Mouse (Mus musculus): ENCODE measurements around the gene Gigyf2. TPM values are rescaled to one million over a fixed set of nuclear protein-coding genes. Genes with fewer than 3 reads are reported as not detected.
A peak's percentile ranks its signal among the peaks of the same experiment; 100 is the strongest.

Gigyf2 gene
- polyA plus RNA-seq, 1 experiment from 2014 or later, result 17.9 TPM

- no peaks in the 10 kb centered on the region for H3K27me3 ChIP-seq
- peaks cover under 1% of the 10 kb centered on the region; the same call in 1 of the 2 replicates for H3K4me1 ChIP-seq (replicated peaks)
- no peak overlapping the region for H3K9ac ChIP-seq
- H3K4me3 ChIP-seq (replicated peaks), result no peak overlapping the region
- no peaks in the 10 kb centered on the region for H3K36me3 ChIP-seq (replicated peaks)
- H3K4me2 ChIP-seq, result no peak overlapping the region
- ATAC-seq (ENCODE audit: insufficient read depth), result no peak
- 4% methylated on average over 1 of the region's 1 CpGs for WGBS (ENCODE audit: insufficient replicate concordance)
- no peaks in the 10 kb centered on the region for H3K9me3 ChIP-seq (replicated peaks)
- no peak overlapping the region for H3K27ac ChIP-seq (replicated peaks)
Measured at GRCm38 (mm10) chr1:87321071-87321470, 5.7 kb upstream of the Gigyf2 start.

- Histone ChIP-seq H3K27me3 (no peaks in the 10 kb centered on the region), H3K27ac (replicated peaks) (no peak overlapping the region), H3K9me3 (replicated peaks) (no peaks in the 10 kb centered on the region), H3K4me1 (replicated peaks) (peaks cover 10% of the 10 kb centered on the region), H3K4me2 (no peak overlapping the region), H3K4me3 (replicated peaks) (no peak overlapping the region), H3K9ac (no peak overlapping the region), H3K36me3 (replicated peaks) (no peaks in the 10 kb centered on the region)
- 81% methylated on average over 3 of the region's 3 CpGs for WGBS (ENCODE audit: insufficient replicate concordance)
- ATAC-seq (ENCODE audit: insufficient read depth), result no peak
Measured at GRCm38 (mm10) chr1:87322778-87323177, 4.0 kb upstream of the Gigyf2 start.

DNA sequence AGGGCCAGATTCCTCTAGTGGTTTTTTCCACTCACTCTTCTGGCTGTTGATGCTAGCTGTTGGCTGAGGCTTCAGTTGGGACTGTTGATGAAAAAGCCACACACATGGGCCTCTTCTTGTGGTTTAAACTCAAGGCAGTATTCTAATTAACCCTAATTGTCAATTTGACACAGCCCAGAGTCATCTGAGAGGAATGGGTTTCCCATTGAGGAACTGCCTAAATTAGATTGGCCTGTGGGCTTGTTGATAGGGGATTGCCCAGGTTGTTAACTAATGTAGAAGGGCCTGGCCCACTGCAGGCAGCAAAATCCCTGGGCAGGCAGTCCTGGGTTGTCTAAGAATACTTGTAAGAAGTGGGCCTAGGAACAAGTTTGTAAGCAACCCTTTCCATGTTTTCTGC lies 2.1 kb upstream of the Gigyf2 start:
- Histone ChIP-seq H3K36me3 (replicated peaks) (no peaks in the 10 kb centered on the region; the same call in 1 of the 2 replicates), H3K27me3 (no peaks in the 10 kb centered on the region), H3K27ac (replicated peaks) (no peak overlapping the region), H3K4me1 (replicated peaks) (peaks cover 25% of the 10 kb centered on the region), H3K4me2 (no peak overlapping the region), H3K4me3 (replicated peaks) (no peak overlapping the region), H3K9me3 (replicated peaks) (no peaks in the 10 kb centered on the region), H3K9ac (no peak overlapping the region)
- ATAC-seq (ENCODE audit: insufficient read depth), result no peak

DNA sequence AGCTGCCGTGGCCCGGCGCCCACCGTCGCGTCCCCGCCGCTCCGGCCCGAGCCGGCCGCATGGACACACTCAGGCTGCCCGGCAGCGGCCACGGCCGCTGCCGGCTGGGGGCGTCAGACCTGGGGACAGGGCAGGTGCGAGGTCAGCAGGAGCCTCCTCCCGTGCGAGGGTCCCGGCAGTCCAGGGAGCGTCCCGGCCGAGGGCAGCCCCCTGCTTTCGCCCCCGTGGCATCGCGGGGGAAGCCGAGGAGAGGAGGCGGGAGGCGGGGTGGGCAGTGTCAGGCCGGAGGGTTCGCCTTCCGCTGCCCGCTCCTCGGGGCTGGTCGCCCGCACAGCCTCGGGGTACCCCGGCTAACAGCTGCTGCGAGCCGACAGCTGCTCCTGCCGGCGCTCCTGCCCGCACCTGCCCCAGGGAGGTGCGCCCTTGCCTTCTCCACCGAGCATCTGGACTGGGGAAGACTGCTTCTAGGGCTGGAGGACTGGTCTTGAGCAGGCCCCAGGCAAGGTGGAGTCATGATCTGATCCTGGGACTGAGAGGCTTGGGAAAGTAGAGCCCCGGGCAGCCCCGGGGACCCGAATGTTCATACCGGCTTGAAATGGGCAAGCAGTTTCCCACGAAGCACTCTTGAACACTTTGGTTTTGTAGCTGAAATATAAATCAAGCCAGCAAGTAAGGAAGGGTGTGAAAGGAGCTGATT lies 515 bp downstream of the Gigyf2 start:
- Histone ChIP-seq H3K4me1 (replicated peaks) (peaks cover 37% of the 10 kb centered on the region), H3K27ac (replicated peaks) (peak overlapping the region; percentile 90), H3K9me3 (replicated peaks) (no peaks in the 10 kb centered on the region), H3K36me3 (replicated peaks) (peaks cover 7% of the 10 kb centered on the region; the same call in 1 of the 2 replicates), H3K9ac (peak overlapping the region; percentile 97), H3K27me3 (no peaks in the 10 kb centered on the region), H3K4me2 (peak overlapping the region; percentile 81), H3K4me3 (replicated peaks) (peak overlapping the region; percentile 92)
- WGBS (ENCODE audit: insufficient replicate concordance), result under 1% methylated on average over 43 of the region's 53 CpGs
- ATAC-seq (ENCODE audit: insufficient read depth), result peak; percentile 80

GRCm38 (mm10) chr1:87331774-87332173 lies 5.0 kb downstream of the Gigyf2 start:
- no peak for ATAC-seq (ENCODE audit: insufficient read depth)
- no peak overlapping the region for H3K4me2 ChIP-seq
- H3K27ac ChIP-seq (replicated peaks), result no peak overlapping the region
- peaks cover 30% of the 10 kb centered on the region for H3K4me1 ChIP-seq (replicated peaks)
- no peak overlapping the region for H3K4me3 ChIP-seq (replicated peaks)
- no peaks in the 10 kb centered on the region for H3K27me3 ChIP-seq
- no peak overlapping the region for H3K9ac ChIP-seq
- H3K36me3 ChIP-seq (replicated peaks), result peaks cover 34% of the 10 kb centered on the region
- WGBS (ENCODE audit: insufficient replicate concordance), result 85% methylated on average over 4 of the region's 4 CpGs
- no peaks in the 10 kb centered on the region for H3K9me3 ChIP-seq (replicated peaks)

DNA sequence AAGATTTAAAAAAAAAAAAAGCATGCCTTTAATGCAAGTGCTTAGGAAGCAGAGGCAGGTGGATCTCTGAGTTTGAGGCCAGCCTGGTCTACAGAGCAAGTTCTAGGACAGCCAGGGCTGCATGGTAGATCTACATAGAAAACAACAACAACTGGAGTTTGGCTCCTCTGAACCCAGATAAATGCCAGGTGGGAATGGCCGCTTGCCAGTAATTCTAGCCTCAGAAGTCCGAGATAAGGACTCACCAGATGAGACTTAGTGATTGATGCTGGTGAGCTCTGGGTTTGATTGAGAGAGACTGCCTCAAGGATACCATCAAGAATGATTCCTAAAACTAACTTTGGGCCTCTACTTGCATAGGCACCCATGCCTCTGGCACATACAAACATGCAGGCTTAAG lies 23.8 kb downstream of the Gigyf2 start:
- peaks cover 14% of the 10 kb centered on the region for H3K36me3 ChIP-seq (replicated peaks)
- no peaks in the 10 kb centered on the region for H3K27me3 ChIP-seq
- no peak overlapping the region for H3K27ac ChIP-seq (replicated peaks)
- H3K9ac ChIP-seq, result no peak overlapping the region
- ATAC-seq (ENCODE audit: insufficient read depth), result no peak
- no peak overlapping the region for H3K4me3 ChIP-seq (replicated peaks)
- H3K4me2 ChIP-seq, result no peak overlapping the region
- H3K4me1 ChIP-seq (replicated peaks), result no peaks in the 10 kb centered on the region
- WGBS (ENCODE audit: insufficient replicate concordance), result 64% methylated on average over 2 of the region's 2 CpGs
- H3K9me3 ChIP-seq (replicated peaks), result no peaks in the 10 kb centered on the region

DNA sequence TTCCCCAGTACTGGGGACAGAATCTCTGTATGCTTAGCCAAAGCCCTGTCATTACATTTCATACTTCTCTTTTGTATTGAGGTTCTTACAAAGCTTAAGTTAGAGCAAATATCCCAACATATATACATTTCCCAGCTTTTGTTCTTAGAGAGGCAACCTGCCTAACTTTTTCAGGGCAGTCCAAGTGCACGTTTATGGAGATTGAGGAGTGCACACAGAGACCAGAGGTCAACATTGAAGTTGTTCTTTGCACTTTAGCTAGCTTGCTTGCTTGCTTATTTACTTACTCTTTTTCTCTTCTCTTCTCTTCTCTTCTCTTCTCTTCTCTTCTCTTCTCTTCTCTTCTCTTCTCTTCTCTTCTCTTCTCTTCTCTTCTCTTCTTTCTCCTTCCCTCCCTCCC lies 33.5 kb downstream of the Gigyf2 start:
- no peak overlapping the region for H3K9ac ChIP-seq
- WGBS (ENCODE audit: insufficient replicate concordance), result 57% methylated on average over 1 of the region's 1 CpGs
- no peak overlapping the region for H3K4me3 ChIP-seq (replicated peaks)
- H3K27me3 ChIP-seq, result no peaks in the 10 kb centered on the region
- no peak overlapping the region for H3K4me2 ChIP-seq
- H3K36me3 ChIP-seq (replicated peaks), result peaks cover 12% of the 10 kb centered on the region
- no peak overlapping the region for H3K27ac ChIP-seq (replicated peaks)
- no peak for ATAC-seq (ENCODE audit: insufficient read depth)
- no peaks in the 10 kb centered on the region for H3K4me1 ChIP-seq (replicated peaks)
- H3K9me3 ChIP-seq (replicated peaks), result no peaks in the 10 kb centered on the region

- no peak overlapping the region for H3K4me2 ChIP-seq
- H3K9ac ChIP-seq, result no peak overlapping the region
- ATAC-seq (ENCODE audit: insufficient read depth), result no peak
- H3K4me3 ChIP-seq (replicated peaks), result no peak overlapping the region
- 0 out of 2 replicates have a peak, but pooled peaks cover 3% of the 10 kb centered on the region for H3K4me1 ChIP-seq (replicated peaks)
- no peaks in the 10 kb centered on the region for H3K27me3 ChIP-seq
- peaks cover 47% of the 10 kb centered on the region for H3K36me3 ChIP-seq (replicated peaks)
- H3K9me3 ChIP-seq (replicated peaks), result no peaks in the 10 kb centered on the region
- no peak overlapping the region for H3K27ac ChIP-seq (replicated peaks)
- 87% methylated on average over 3 of the region's 3 CpGs for WGBS (ENCODE audit: insufficient replicate concordance)
Measured at GRCm38 (mm10) chr1:87378024-87378560, 51.3 kb downstream of the Gigyf2 start.

GRCm38 (mm10) chr1:87379919-87380318 lies 53.1 kb downstream of the Gigyf2 start:
- WGBS (ENCODE audit: insufficient replicate concordance), result 80% methylated on average over 1 of the region's 1 CpGs
- H3K36me3 ChIP-seq (replicated peaks), result peaks cover 40% of the 10 kb centered on the region

GRCm38 (mm10) chr1:87381152-87381551 lies 54.4 kb downstream of the Gigyf2 start:
- no peak overlapping the region for H3K9ac ChIP-seq
- no peaks in the 10 kb centered on the region for H3K9me3 ChIP-seq (replicated peaks)
- WGBS (ENCODE audit: insufficient replicate concordance), result 72% methylated on average over 3 of the region's 3 CpGs
- no peak for ATAC-seq (ENCODE audit: insufficient read depth)
- no peaks in the 10 kb centered on the region for H3K27me3 ChIP-seq
- H3K4me2 ChIP-seq, result no peak overlapping the region
- peaks cover 33% of the 10 kb centered on the region for H3K36me3 ChIP-seq (replicated peaks)
- H3K4me1 ChIP-seq (replicated peaks), result peaks cover 6% of the 10 kb centered on the region; the same call in 1 of the 2 replicates
- H3K4me3 ChIP-seq (replicated peaks), result no peak overlapping the region
- no peak overlapping the region for H3K27ac ChIP-seq (replicated peaks)

More at GRCm38 (mm10) chr1:87379919-87380318, 53.1 kb downstream of the Gigyf2 start:
- H3K27ac ChIP-seq (replicated peaks), result no peak overlapping the region
- ATAC-seq (ENCODE audit: insufficient read depth), result no peak
- no peaks in the 10 kb centered on the region for H3K9me3 ChIP-seq (replicated peaks)
- no peak overlapping the region for H3K4me3 ChIP-seq (replicated peaks)
- H3K27me3 ChIP-seq, result no peaks in the 10 kb centered on the region
- no peak overlapping the region for H3K9ac ChIP-seq
- H3K4me2 ChIP-seq, result no peak overlapping the region
- H3K4me1 ChIP-seq (replicated peaks), result 0 out of 2 replicates have a peak, but pooled peaks cover 3% of the 10 kb centered on the region

GRCm38 (mm10) chr1:87386436-87387092 lies 59.8 kb downstream of the Gigyf2 start:
- no peak overlapping the region for H3K4me3 ChIP-seq (replicated peaks)
- no peak overlapping the region for H3K9ac ChIP-seq
- peaks cover 22% of the 10 kb centered on the region for H3K36me3 ChIP-seq (replicated peaks)
- H3K4me2 ChIP-seq, result peak overlapping the region; percentile 13; the same call in 1 of the 2 replicates
- no peaks in the 10 kb centered on the region for H3K27me3 ChIP-seq
- 44% methylated on average over 9 of the region's 9 CpGs for WGBS (ENCODE audit: insufficient replicate concordance)
- 0 out of 2 replicates have a peak, but pooled peaks have one; percentile 37 for ATAC-seq (ENCODE audit: insufficient read depth)
- no peaks in the 10 kb centered on the region for H3K9me3 ChIP-seq (replicated peaks)
- no peak overlapping the region for H3K27ac ChIP-seq (replicated peaks)
- H3K4me1 ChIP-seq (replicated peaks), result peaks cover 13% of the 10 kb centered on the region
